Mouse (Mus musculus) c-Kit-positive CD71-positive TER-119-negative erythroid progenitor cells, embryonic 14.5 days (primary cell): ENCODE measurements at regions not wholly inside any gene's neighbourhood (a gene's known extent, or its start where the extent isn't known, plus 50 kb on each side); places are given as distances from the start of the nearest gene placed in this dataset.

ENCODE experiments used
- DNase-seq: peaks from one replicate; pipeline ENCODE4 v3.0.0-alpha.2; 2013; ENCODE audit warnings: low read depth

- DNase-seq: no peak
Measured at GRCm38 (mm10) chr9:41565784-41566183, 404.3 kb upstream of the Ubash3b start.

GRCm38 (mm10) chr9:41563376-41563775 is 401.9 kb upstream of the Ubash3b start:
- no peak for DNase-seq

GRCm38 (mm10) chr9:41558456-41558855 is 397.0 kb upstream of the Ubash3b start:
- DNase-seq: no peak

GRCm38 (mm10) chr9:41556888-41557287 is 395.4 kb upstream of the Ubash3b start:
- DNase-seq: no peak

- DNase-seq: no peak
Measured at GRCm38 (mm10) chr9:41545776-41546175, 384.3 kb upstream of the Ubash3b start.

GRCm38 (mm10) chr9:41542511-41542910 is 381.0 kb upstream of the Ubash3b start:
- no peak for DNase-seq

GRCm38 (mm10) chr9:41541327-41541726 is 379.8 kb upstream of the Ubash3b start:
- DNase-seq: no peak

GRCm38 (mm10) chr9:41532786-41533185 is 371.3 kb upstream of the Ubash3b start:
- no peak for DNase-seq

- DNase-seq: no peak
Measured at GRCm38 (mm10) chr9:41532290-41532689, 370.8 kb upstream of the Ubash3b start.

- no peak for DNase-seq
Measured at GRCm38 (mm10) chr9:41531596-41531995, 370.1 kb upstream of the Ubash3b start.

- no peak for DNase-seq
Measured at GRCm38 (mm10) chr9:41526126-41526525, 364.6 kb upstream of the Ubash3b start.

GRCm38 (mm10) chr9:41525534-41525933 is 364.0 kb upstream of the Ubash3b start:
- DNase-seq: no peak

- no peak for DNase-seq
Measured at GRCm38 (mm10) chr9:41524591-41524990, 363.1 kb upstream of the Ubash3b start.

GRCm38 (mm10) chr9:41523969-41524368 is 362.5 kb upstream of the Ubash3b start:
- no peak for DNase-seq

- DNase-seq: no peak
Measured at GRCm38 (mm10) chr9:41522302-41522701, 360.8 kb upstream of the Ubash3b start.

- no peak for DNase-seq
Measured at GRCm38 (mm10) chr9:41517787-41518186, 356.3 kb upstream of the Ubash3b start.

- DNase-seq: no peak
Measured at GRCm38 (mm10) chr9:41517053-41517696, 355.7 kb upstream of the Ubash3b start.

GRCm38 (mm10) chr9:41515192-41515591 is 353.7 kb upstream of the Ubash3b start:
- DNase-seq: no peak

- no peak for DNase-seq
Measured at GRCm38 (mm10) chr9:41513701-41514100, 352.2 kb upstream of the Ubash3b start.

GRCm38 (mm10) chr9:41509597-41509996 is 348.1 kb upstream of the Ubash3b start:
- no peak for DNase-seq

GRCm38 (mm10) chr9:41508746-41509145 is 347.2 kb upstream of the Ubash3b start:
- DNase-seq: no peak

GRCm38 (mm10) chr9:41498326-41498725 is 336.8 kb upstream of the Ubash3b start:
- DNase-seq: no peak

- DNase-seq: no peak
Measured at GRCm38 (mm10) chr9:41490112-41490511, 328.6 kb upstream of the Ubash3b start.

- DNase-seq: no peak
Measured at GRCm38 (mm10) chr9:41488046-41488445, 326.5 kb upstream of the Ubash3b start.
